Mouse (Mus musculus) colon, adult 2 months (tissue): Measurements from ENCODE around the gene Pm20d2. TPM values are rescaled to one million over a fixed set of nuclear protein-coding genes. Genes with fewer than 3 reads are reported as not detected.

Experiments used
- polyA plus RNA-seq: library from polyadenylated mRNA; depleted of rRNA; stranded (reverse); fragments of >200 nt; gene quantifications from 2 replicates; pipeline ENCODE4 v1.2.3, GENCODE M21; 2012; rRNA removed

Pm20d2 gene
- 7.0 and 7.6 TPM in 2 replicates for polyA plus RNA-seq

DNA sequence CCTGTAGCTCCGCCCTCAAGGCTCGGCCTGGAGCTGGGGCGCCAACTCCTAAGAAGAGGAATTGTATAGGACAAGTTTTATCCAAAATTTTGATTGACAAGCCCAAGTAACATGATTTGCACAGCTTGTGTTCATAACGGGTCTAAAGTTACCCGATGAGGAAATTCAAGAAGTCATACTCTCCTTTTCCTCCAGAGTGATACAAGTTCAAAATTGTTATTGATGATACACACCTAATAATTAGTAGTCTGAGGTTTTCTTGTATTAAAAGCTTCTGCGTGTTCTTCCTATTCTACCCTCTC, at the start of gene Pm20d2:
TSS of gene Pm20d2 (minus strand) at position 3 of the 302 bp plus-strand sequence.

GRCm38 (mm10) chr4:33208881-33209841, 19.6 kb upstream of the Pm20d2 start, which contains the start of gene Srsf12:
Gene Srsf12 (plus strand): TSS chr4:33208991.

DNA sequence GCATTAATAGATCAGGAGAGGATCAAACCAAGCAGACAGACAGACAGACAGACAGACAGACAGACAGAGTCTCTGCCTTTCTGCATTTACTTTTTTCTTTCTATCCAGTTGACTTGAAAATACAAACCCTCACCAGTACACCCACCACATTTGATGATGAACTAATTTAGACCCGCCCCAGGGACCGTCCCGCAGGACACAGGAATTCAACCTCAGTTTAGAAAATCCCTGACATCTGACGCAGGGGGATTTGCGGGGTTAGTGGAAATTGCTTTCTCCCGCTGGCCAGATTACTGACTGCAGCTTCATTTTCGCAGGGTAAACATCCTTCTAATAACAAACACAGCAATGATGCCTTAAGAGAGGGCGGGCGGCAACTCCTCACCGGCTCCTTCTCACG, 57.3 kb downstream of the Pm20d2 start, which contains the start of gene Gabrr1:
TSS of gene Gabrr1 (plus strand) at position 301 of the 400 bp plus-strand sequence.

Other genes with a start within 250 kb of the Pm20d2 start
- gene Ankrd6, start 238.9 kb downstream of the Pm20d2 start, polyA plus RNA-seq = 0.70 and 0.73 TPM in 2 replicates
- 0.79 and 0.91 TPM in 2 replicates for gene Rragd, start 206.7 kb downstream of the Pm20d2 start, polyA plus RNA-seq
- gene Ube2j1, start 158.3 kb downstream of the Pm20d2 start, polyA plus RNA-seq = 14.6 and 16.7 TPM in 2 replicates
- 0.34 and 0.76 TPM in 2 replicates for gene Gabrr2, start 126.7 kb downstream of the Pm20d2 start, polyA plus RNA-seq
- gene Gabrr1, start 57.2 kb downstream of the Pm20d2 start, polyA plus RNA-seq = 0.06 TPM in 1 of 2 replicates, not detected in the other
- 0.38 and 0.41 TPM in 2 replicates for gene Srsf12, start 19.3 kb upstream of the Pm20d2 start, polyA plus RNA-seq
- 106 and 120 TPM in 2 replicates for gene Pnrc1, start 100.4 kb upstream of the Pm20d2 start, polyA plus RNA-seq
- 1.7 and 1.9 TPM in 2 replicates for gene Rngtt, start 120.6 kb upstream of the Pm20d2 start, polyA plus RNA-seq